Mouse (Mus musculus) C2C12 (cell line): ENCODE results near the gene Adra2b. TPM values are rescaled to one million over a fixed set of nuclear protein-coding genes. Genes with fewer than 3 reads are reported as not detected.

Experiments used
- H3K27me3 ChIP-seq: one replicate; pipeline ENCODE4 v1.6.1; 2011; ENCODE audit not compliant: control insufficient read depth, insufficient read depth, insufficient read length
- H3K36me3 ChIP-seq: one replicate; pipeline ENCODE4 v1.6.1; 2011; ENCODE audit not compliant: control insufficient read depth, insufficient read depth
- H3K4me3 ChIP-seq: one replicate; pipeline ENCODE4 v1.5.1; 2011; ENCODE audit warnings: mild to moderate bottlenecking, control low read depth; ENCODE audit not compliant: poor library complexity, insufficient read depth, severe bottlenecking
- H3K79me2 ChIP-seq: one replicate; pipeline ENCODE4 v1.6.1; 2011; ENCODE audit not compliant: control insufficient read depth, insufficient read depth
- H3K79me3 ChIP-seq: one replicate; pipeline ENCODE4 v1.6.1; 2011; ENCODE audit warnings: low read depth, control low read depth
- H3ac ChIP-seq: one replicate; pipeline ENCODE3; 2011; ENCODE audit warnings: low read depth; ENCODE audit not compliant: control insufficient read depth, insufficient read length
- CEBPB ChIP-seq: IDR thresholded peaks from one replicate; pipeline ENCODE4 v1.6.1; 2011; ENCODE audit warnings: low read depth, mild to moderate bottlenecking, control low read depth, moderate library complexity
- CTCF ChIP-seq: IDR thresholded peaks from one replicate; pipeline ENCODE4 v1.5.1; 2011; ENCODE audit not compliant: control insufficient read depth, insufficient read depth, insufficient read length
- FOSL1 ChIP-seq: IDR thresholded peaks from one replicate; pipeline ENCODE4 v1.8.0; 2011; ENCODE audit warnings: mild to moderate bottlenecking, low read length; ENCODE audit not compliant: poor library complexity, insufficient read depth, severe bottlenecking
- MAX ChIP-seq: IDR thresholded peaks from one replicate; pipeline ENCODE4 v1.6.1; 2011; ENCODE audit warnings: mild to moderate bottlenecking, control low read depth
- MYOD1 ChIP-seq: IDR thresholded peaks from one replicate; pipeline ENCODE4 v1.6.1; 2011; ENCODE audit warnings: low read depth; ENCODE audit not compliant: control insufficient read depth, insufficient read length
- MYOG ChIP-seq: IDR thresholded peaks from one replicate; pipeline ENCODE4 v1.6.1; 2011; ENCODE audit not compliant: control insufficient read depth, insufficient read length; ENCODE audit errors: extremely low read depth
- USF1 ChIP-seq: IDR thresholded peaks from one replicate; pipeline ENCODE4 v1.6.1; 2011; ENCODE audit warnings: low read depth, mild to moderate bottlenecking, control low read depth, moderate library complexity
- polyA plus RNA-seq: library from polyadenylated mRNA; unstranded; fragments of >200 nt; fragmentation: generic; extraction: Trizol; gene quantifications from one replicate; pipeline ENCODE4 v1.2.1, GENCODE M21; 2012; ENCODE audit warnings: missing spikeins

Gene Adra2b
- polyA plus RNA-seq, 1 experiment = not detected

DNA sequence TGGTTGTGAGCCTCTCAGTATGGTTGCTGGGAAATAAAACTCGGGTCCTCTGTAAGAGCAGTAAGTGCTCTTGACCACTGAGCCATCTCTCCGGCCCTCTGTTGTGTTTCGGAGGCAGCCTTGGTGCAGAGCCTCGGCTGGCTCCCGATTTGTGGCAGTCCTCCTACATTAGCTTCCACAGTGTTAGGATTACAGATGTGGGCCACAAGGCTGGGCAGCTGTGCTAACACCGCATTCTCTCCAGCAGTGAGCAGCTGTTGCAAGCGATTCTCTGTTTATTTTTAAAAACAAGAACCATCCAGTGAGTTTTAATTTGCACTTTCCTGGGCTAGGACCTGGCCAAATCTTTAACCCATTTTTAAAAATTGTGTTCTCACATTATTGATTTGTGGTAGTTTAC is 20.9 kb downstream of the Adra2b start:
- Histone ChIP-seq H3K27me3 (peaks cover 35% of the 10 kb centered on the region), H3K36me3 (no peaks in the 10 kb centered on the region), H3K79me2 (no peaks in the 10 kb centered on the region), H3K79me3 (no peaks in the 10 kb centered on the region), H3ac (no peak overlapping the region), H3K4me3 (no peak overlapping the region)
- TF ChIP-seq USF1 = no peak
- no peak for TF ChIP-seq CTCF
- no peak for TF ChIP-seq MYOD1
- no peak for TF ChIP-seq CEBPB
- TF ChIP-seq MAX = no peak
- TF ChIP-seq FOSL1 = no peak
- TF ChIP-seq MYOG = no peak

DNA sequence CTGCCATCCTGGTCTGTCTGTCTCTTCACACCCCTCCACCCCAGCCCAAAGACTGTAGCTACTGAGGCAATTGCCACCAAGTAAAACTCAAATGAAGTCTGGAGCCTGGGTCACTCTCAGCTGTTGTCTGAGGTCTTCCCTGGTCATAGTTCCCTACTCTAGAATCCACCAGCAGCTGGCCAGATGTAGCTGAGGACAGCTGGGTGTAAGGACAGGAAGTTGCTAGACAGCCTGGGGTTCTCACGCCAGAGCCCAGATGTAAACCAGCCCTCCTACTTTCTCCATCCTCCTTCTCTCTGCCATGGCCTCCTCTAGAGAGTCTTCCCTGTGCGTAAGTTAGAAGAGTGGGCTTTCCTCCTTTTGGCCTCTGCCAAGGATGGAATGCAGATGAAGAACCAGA is 24.5 kb downstream of the Adra2b start:
- TF ChIP-seq USF1 (no peak), FOSL1 (no peak), MYOD1 (no peak), MAX (no peak), CEBPB (no peak)
- Histone ChIP-seq H3ac (no peak overlapping the region), H3K79me2 (no peaks in the 10 kb centered on the region), H3K36me3 (no peaks in the 10 kb centered on the region), H3K27me3 (peaks cover 30% of the 10 kb centered on the region), H3K4me3 (no peak overlapping the region), H3K79me3 (no peaks in the 10 kb centered on the region)

DNA sequence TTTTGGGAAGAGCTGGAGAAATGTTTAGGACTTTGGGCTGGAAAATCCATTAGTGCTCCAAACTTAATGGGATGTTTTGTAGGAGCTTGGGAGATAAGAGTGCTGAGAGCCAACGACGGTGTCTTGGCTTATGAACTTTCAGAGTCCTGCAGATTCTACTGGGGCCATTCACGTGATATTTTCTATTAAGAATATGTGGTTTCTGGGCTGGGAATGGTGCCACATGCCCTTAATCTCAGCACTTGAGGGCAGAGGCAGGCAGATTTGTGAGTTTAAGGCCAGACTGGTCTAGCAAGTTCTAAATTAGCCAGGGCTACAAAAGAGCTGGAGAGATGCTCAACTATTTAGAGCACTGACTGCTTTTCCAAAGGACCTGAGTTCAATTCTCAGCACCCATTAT is 27.3 kb downstream of the Adra2b start:
- no peak overlapping the region for H3K4me3 ChIP-seq
- TF ChIP-seq CEBPB = no peak
- no peak for TF ChIP-seq USF1
- no peak for TF ChIP-seq MYOG
- no peak for TF ChIP-seq FOSL1
- TF ChIP-seq CTCF = no peak
- TF ChIP-seq MYOD1 = no peak
- TF ChIP-seq MAX = no peak
- H3ac ChIP-seq = no peak overlapping the region
- H3K79me3 ChIP-seq = no peaks in the 10 kb centered on the region
- no peaks in the 10 kb centered on the region for H3K36me3 ChIP-seq
- peaks cover 36% of the 10 kb centered on the region for H3K27me3 ChIP-seq
- H3K79me2 ChIP-seq = no peaks in the 10 kb centered on the region

DNA sequence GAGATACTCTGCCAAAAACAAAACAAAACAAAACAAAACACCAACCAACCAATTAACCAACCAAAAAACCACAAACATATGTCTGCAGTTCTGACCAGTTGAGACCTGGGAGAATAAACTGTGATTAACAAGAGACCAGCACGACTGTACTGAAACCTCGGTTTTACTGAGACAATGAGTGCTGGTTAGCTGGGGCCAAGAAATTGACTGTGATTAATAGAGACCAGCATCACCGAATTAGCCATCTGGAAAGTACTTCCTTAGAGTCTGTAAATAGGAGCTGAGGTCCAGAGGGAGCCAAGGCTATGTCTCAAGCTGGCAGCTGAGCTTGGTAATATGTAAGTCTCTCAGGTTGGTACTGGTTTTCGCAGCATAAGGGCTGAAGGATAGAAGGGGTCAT is 27.8 kb downstream of the Adra2b start:
- no peak overlapping the region for H3K4me3 ChIP-seq
- no peaks in the 10 kb centered on the region for H3K79me2 ChIP-seq
- no peaks in the 10 kb centered on the region for H3K36me3 ChIP-seq
- peaks cover 31% of the 10 kb centered on the region for H3K27me3 ChIP-seq
- H3K79me3 ChIP-seq = no peaks in the 10 kb centered on the region
- H3ac ChIP-seq = no peak overlapping the region
- no peak for TF ChIP-seq MYOG
- TF ChIP-seq MAX = no peak
- TF ChIP-seq CEBPB = no peak
- no peak for TF ChIP-seq FOSL1
- TF ChIP-seq MYOD1 = no peak

DNA sequence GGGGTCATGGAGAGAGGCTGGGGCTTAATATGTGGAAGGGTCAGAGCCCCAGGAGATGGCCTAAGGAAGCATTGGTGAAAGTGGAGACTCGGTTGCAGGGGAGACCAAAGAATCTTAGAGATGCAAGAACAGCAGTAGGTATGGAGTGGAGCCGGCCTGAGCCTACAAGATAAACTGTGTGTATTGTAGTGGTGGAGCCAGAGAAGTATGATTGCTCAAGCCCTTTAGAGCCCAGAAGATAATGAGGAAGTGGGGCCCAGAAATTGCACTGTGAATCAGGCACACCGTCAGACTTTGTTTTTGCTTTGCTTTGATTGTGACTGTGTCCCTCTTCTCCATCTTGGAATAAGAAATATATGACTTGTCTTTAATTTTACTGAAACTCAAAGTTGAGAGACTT is 28.3 kb downstream of the Adra2b start:
- Histone ChIP-seq H3K79me2 (no peaks in the 10 kb centered on the region), H3K27me3 (peaks cover 30% of the 10 kb centered on the region), H3K4me3 (no peak overlapping the region), H3K79me3 (no peaks in the 10 kb centered on the region), H3K36me3 (no peaks in the 10 kb centered on the region), H3ac (no peak overlapping the region)
- TF ChIP-seq USF1 = no peak

DNA sequence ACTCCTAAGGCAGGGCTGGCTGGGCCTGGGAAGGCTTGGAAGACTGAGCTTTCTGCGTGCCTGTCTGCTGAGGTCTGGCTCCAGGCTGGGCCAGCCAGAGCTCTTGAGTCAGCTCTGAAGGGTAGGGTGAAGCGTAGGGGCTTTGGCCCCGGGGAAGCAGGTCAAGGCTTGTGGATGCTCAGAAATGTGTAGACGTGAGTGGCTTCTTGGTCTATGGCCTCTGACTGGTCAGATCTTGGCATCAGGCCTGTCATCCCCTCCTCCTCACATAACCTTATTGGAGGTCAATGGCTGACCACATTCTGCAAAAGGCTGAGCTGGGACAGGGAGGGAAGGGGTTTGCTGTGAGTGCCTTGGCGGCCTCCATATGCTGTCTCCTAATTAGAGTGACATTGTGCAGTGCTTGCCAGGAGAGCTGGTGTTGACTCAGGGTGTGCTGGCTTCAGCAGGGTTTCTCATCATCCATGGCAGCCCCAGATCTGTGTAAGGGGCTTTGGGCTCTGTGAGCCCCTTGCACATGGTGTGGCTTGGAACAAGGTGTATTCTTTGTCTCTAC is 31.7 kb downstream of the Adra2b start:
- Histone ChIP-seq H3ac (no peak overlapping the region), H3K27me3 (peaks cover 13% of the 10 kb centered on the region), H3K79me2 (no peaks in the 10 kb centered on the region), H3K36me3 (no peaks in the 10 kb centered on the region), H3K79me3 (no peaks in the 10 kb centered on the region), H3K4me3 (no peak overlapping the region)
- TF ChIP-seq MYOD1 = no peak
- TF ChIP-seq FOSL1 = no peak
- no peak for TF ChIP-seq USF1
- TF ChIP-seq MYOG = no peak
- TF ChIP-seq MAX = no peak
- no peak for TF ChIP-seq CEBPB
